Mouse (Mus musculus) midbrain, embryonic 11.5 days (tissue): ENCODE results near the gene Zpr1. TPM values are rescaled to one million over a fixed set of nuclear protein-coding genes. Genes with fewer than 3 reads are reported as not detected.

ENCODE experiments used
- ATAC-seq: fragments of 200-750 bp; cut with Nextera tagmentation; 2 replicates; pipeline ENCODE4 v1.8.0; 2017; ENCODE audit warnings: moderate TSS enrichment, moderate library complexity; ENCODE audit not compliant: low FRiP score
- DNase-seq: peaks from one replicate; pipeline ENCODE4 v3.0.0; 2015; ENCODE audit warnings: low spot score; ENCODE audit errors: missing footprints
- H3K27ac ChIP-seq: fragments of 300-500 bp; sonication (generic); 2 replicates; pipeline ENCODE4 v1.5.1; 2014; ENCODE audit warnings: low read depth, low read length
- H3K27me3 ChIP-seq: fragments of 300-500 bp; sonication (generic); 2 replicates; pipeline ENCODE4 v1.6.1; 2014; ENCODE audit warnings: mild to moderate bottlenecking, low read length, moderate library complexity, mixed read lengths; ENCODE audit not compliant: control insufficient read depth, insufficient read depth
- H3K36me3 ChIP-seq: fragments of 300-500 bp; sonication (generic); 2 replicates; pipeline ENCODE4 v1.6.1; 2014; ENCODE audit warnings: mild to moderate bottlenecking, low read length, moderate library complexity, mixed read lengths; ENCODE audit not compliant: control insufficient read depth, insufficient read depth
- H3K4me1 ChIP-seq: fragments of 300-500 bp; sonication (generic); 2 replicates; pipeline ENCODE4 v1.6.1; 2014; ENCODE audit warnings: low read length; ENCODE audit not compliant: control insufficient read depth, insufficient read depth
- H3K4me2 ChIP-seq: fragments of 300-500 bp; sonication (generic); 2 replicates; pipeline ENCODE4 v1.6.1; 2014; ENCODE audit warnings: mild to moderate bottlenecking, moderate library complexity
- H3K4me3 ChIP-seq: fragments of 300-500 bp; sonication (generic); 2 replicates; pipeline ENCODE4 v1.5.1; 2014; ENCODE audit warnings: low read depth, low read length
- H3K9ac ChIP-seq: fragments of 300-500 bp; sonication (generic); 2 replicates; pipeline ENCODE4 v1.6.1; 2014; ENCODE audit warnings: low read length
- H3K9me3 ChIP-seq: fragments of 300-500 bp; sonication (generic); 2 replicates; pipeline ENCODE4 v1.6.1; 2016; ENCODE audit warnings: low read length; ENCODE audit not compliant: control insufficient read depth
- WGBS: fragments of 180-500 bp; shearing (Covaris S2); extraction: QIAGEN DNeasy Blood & Tissue Kit; methylation state at CpG from one replicate; pipeline ENCODE4 v1.1.7; 2014; 5-methylcytosine and 5-hydroxymethylcytosine counted together
- polyA plus RNA-seq: library from polyadenylated mRNA; unstranded; fragments of >200 nt; fragmentation: Nextera tagmentation; extraction: Ambion mirVana; gene quantifications from 2 replicates; pipeline ENCODE4 v1.2.1, GENCODE M21; 2014

Zpr1 gene
- polyA plus RNA-seq: 59.3 and 62.0 TPM in 2 replicates

DNA sequence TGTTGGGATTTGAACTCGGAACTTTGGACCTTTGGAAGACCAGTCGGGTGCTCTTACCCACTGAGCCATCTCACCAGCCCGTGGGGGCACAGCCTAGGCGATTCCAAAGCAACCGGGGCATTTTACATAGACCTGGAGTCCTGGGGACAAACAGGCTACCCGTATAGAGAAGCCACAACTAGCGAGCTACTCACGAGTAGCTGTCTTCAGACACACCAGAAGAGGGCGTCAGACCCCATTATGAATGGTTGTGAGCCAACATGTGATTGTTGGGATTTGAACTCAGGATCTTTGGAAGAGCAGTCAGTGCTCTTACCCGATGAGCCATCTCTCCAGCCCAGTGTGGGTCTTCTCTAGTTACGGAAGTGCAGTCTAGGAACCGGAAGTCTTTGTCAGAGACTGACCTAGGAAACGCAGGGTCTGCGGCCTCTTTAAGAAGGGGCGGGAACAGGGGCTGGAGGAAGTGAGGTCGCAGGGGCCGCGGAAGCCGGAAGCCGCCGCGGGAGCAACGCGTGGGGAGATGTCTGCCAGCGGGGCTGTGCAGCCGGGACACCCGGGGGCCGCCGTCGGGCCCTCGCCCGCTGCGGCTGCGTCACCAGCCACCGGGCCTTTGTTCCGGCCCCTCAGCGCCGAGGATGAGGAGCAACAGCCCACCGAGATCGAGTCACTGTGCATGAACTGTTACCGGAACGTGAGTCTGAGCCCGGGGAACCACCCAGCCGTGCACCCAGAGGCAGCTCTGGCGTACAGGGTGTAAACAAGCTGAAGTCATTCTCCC, at the start of gene Zpr1:
Gene Zpr1, plus strand, starts transcription at position 388 of the 778 bp plus-strand sequence.
- ATAC-seq (peak; percentile 94), DNase-seq (peak; percentile 98)
- Histone ChIP-seq H3K36me3 (peaks cover 13% of the 10 kb centered on the region), H3K4me2 (peak within 1 kb of the TSS; percentile 90), H3K4me1 (peaks cover 6% of the 10 kb centered on the region), H3K4me3 (peak within 1 kb of the TSS; percentile 89), H3K9me3 (no peaks in the 10 kb centered on the region), H3K27ac (peak within 1 kb of the TSS; percentile 27; the same call in 1 of the 2 replicates), H3K9ac (peak within 1 kb of the TSS; percentile 71), H3K27me3 (peaks cover 3% of the 10 kb centered on the region)
- WGBS: 6% methylated on average over 43 of the region's 45 CpGs

DNA sequence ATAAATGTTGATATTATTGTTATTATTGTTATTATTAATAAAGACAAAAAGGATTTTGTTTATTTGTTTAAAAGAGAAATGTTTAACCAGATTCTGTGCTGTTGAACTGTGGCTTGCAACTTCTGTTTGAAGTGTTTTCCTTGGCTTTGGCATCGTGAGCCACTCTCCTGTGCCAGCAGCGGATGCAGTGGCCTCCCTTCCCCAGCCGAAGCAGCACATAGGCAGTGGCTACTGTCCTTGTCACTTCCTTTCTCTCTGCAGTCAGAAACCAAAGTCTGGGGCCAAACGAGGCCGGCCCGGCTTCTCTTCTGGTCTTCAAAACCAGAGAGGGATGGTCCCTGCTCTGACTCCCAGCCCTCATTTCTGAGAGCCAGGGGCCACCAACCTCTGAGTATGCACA, 49.8 kb upstream of the Zpr1 start:
- Histone ChIP-seq H3K36me3 (peaks cover 9% of the 10 kb centered on the region), H3K4me2 (no peak overlapping the region), H3K27me3 (no peaks in the 10 kb centered on the region), H3K9ac (no peak overlapping the region), H3K4me1 (no peaks in the 10 kb centered on the region), H3K9me3 (no peaks in the 10 kb centered on the region), H3K4me3 (no peak overlapping the region), H3K27ac (no peak overlapping the region)
- DNase-seq: no peak
- WGBS: 91% methylated on average over 6 of the region's 6 CpGs
- ATAC-seq: no peak

DNA sequence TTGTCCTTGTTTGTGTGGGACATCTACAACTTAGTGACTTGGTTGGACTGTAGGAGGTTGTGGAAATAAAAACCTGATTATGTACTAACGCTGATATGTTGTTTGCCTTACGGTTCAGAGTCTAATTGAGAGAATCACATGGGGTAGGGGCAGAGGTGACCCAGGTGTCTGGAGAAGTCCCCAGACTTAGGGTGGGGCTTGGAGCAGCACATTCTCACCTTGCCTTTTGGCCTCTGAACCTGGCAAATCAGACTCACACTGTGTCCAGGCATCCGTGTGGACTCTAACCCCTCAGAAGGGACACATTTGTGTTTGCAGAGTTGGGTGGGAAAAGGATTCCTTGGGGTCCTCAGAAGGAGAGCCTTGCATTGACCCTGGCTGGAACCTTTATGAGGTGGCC, 48.8 kb upstream of the Zpr1 start:
- no peaks in the 10 kb centered on the region for H3K9me3 ChIP-seq
- no peaks in the 10 kb centered on the region for H3K4me1 ChIP-seq
- H3K27me3 ChIP-seq: no peaks in the 10 kb centered on the region
- WGBS: 92% methylated on average over 3 of the region's 3 CpGs
- no peak for DNase-seq
- H3K9ac ChIP-seq: no peak overlapping the region
- ATAC-seq: no peak
- no peak overlapping the region for H3K4me3 ChIP-seq
- peaks cover 9% of the 10 kb centered on the region for H3K36me3 ChIP-seq
- H3K27ac ChIP-seq: no peak overlapping the region
- H3K4me2 ChIP-seq: no peak overlapping the region

DNA sequence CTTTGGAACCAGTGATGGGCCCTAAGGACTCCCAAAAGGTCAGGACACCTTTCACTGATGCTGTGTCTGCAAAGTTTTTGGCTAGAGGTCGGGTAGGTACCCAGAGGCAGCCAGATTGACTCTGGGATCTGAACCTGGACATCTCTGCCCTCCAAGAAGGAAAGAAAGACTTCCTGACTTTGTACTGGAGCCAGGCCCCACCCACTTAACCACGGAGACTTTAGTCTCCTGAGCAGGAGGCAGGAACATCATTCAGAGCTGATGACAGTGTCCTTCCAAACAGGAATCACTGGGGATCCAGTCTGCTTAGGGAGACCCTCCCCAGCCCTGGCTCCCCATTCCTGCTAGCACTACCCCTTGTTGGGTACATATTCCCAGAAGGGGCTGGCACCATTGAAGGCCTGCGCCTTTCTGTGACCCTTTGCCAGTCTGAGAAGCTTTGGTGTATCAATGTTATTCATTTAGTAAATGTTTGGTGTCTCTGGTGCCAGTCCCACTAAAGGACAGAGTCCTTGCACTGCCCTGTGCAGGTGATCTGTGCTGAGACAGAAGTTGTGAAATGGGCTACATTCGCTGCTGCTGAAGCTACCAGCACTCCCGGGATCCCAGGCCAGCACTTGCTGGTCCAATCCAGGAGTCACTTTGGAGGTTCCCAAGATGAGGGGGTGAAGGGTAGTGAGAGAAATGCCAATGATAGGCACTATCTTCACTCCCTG, 47.8 kb upstream of the Zpr1 start:
- 67% methylated on average over 5 of the region's 5 CpGs for WGBS
- H3K27me3 ChIP-seq: no peaks in the 10 kb centered on the region
- ATAC-seq: no peak

DNA sequence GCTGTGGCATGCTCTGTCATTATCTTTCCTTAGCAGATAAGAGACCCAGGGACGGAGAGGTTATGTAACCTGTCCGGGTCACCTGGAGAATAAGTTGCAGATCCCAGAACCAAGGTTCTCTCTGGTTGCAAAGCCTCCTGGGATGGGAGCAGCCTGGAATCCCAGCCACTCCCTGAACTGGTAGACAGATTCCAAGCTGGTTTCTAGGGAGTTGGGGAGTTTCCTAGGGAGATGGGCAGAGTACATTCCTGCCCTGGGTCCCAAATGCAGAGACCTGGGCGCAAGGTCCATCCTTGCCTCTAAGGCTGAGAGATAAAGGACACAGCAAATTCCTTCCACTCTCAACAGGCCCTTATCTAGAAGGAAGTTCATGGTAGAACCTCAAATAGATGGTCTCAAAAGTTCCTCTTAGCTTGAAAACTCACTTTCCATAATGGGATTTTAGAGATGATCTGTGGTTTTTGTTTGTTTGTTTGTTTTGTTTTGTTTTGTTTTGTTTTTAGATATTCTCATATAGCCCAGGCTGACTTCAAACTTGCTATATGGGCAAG, 45.7 kb upstream of the Zpr1 start:
- Histone ChIP-seq H3K9ac (no peak overlapping the region), H3K27ac (no peak overlapping the region), H3K36me3 (no peaks in the 10 kb centered on the region), H3K4me3 (no peak overlapping the region), H3K4me2 (no peak overlapping the region), H3K9me3 (no peaks in the 10 kb centered on the region), H3K4me1 (0 out of 2 replicates have a peak, but pooled peaks cover 4% of the 10 kb centered on the region), H3K27me3 (no peaks in the 10 kb centered on the region)
- no peak for DNase-seq
- no peak for ATAC-seq
- WGBS: 87% methylated on average over 3 of the region's 3 CpGs

More for the DNA sequence above, 47.8 kb upstream of the Zpr1 start:
- no peak overlapping the region for H3K4me2 ChIP-seq
- no peak overlapping the region for H3K27ac ChIP-seq
- 0 out of 2 replicates have a peak, but pooled peaks cover under 1% of the 10 kb centered on the region for H3K4me1 ChIP-seq
- H3K36me3 ChIP-seq: peaks cover 9% of the 10 kb centered on the region
- H3K9ac ChIP-seq: no peak overlapping the region
- no peak overlapping the region for H3K4me3 ChIP-seq
- no peak for DNase-seq
- H3K9me3 ChIP-seq: no peaks in the 10 kb centered on the region

DNA sequence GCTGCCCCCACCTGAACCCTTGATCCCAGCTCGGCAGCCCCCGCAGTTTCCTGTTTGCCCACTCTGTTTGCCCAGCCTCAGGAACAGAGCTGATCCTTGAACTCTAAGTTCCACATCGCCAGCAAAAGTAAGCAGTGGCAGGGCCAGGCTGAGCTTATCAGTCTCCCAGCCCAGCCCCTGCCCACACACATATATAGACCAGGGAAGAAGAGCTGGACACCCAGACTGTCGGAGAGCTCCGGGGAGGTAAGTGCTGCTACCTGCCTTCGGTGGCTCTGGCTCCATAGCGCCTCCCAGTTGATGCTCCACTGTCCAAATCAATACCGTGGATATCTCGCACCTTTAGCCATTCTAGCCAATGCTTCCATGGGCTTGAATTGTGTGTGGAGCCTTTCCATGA, 44.4 kb upstream of the Zpr1 start, which contains the start of gene Apoa1:
Gene Apoa1, plus strand, starts transcription at position 90 of the 400 bp plus-strand sequence.
- H3K4me2 ChIP-seq: no peak within 1 kb of the TSS
- no peak for ATAC-seq
- no peak within 1 kb of the TSS for H3K27ac ChIP-seq
- WGBS: 65% methylated on average over 9 of the region's 9 CpGs
- H3K9me3 ChIP-seq: no peaks in the 10 kb centered on the region
- H3K4me1 ChIP-seq: 0 out of 2 replicates have a peak, but pooled peaks cover 4% of the 10 kb centered on the region
- no peak within 1 kb of the TSS for H3K9ac ChIP-seq
- no peaks in the 10 kb centered on the region for H3K36me3 ChIP-seq
- no peak within 1 kb of the TSS for H3K4me3 ChIP-seq
- H3K27me3 ChIP-seq: no peaks in the 10 kb centered on the region
- DNase-seq: no peak

DNA sequence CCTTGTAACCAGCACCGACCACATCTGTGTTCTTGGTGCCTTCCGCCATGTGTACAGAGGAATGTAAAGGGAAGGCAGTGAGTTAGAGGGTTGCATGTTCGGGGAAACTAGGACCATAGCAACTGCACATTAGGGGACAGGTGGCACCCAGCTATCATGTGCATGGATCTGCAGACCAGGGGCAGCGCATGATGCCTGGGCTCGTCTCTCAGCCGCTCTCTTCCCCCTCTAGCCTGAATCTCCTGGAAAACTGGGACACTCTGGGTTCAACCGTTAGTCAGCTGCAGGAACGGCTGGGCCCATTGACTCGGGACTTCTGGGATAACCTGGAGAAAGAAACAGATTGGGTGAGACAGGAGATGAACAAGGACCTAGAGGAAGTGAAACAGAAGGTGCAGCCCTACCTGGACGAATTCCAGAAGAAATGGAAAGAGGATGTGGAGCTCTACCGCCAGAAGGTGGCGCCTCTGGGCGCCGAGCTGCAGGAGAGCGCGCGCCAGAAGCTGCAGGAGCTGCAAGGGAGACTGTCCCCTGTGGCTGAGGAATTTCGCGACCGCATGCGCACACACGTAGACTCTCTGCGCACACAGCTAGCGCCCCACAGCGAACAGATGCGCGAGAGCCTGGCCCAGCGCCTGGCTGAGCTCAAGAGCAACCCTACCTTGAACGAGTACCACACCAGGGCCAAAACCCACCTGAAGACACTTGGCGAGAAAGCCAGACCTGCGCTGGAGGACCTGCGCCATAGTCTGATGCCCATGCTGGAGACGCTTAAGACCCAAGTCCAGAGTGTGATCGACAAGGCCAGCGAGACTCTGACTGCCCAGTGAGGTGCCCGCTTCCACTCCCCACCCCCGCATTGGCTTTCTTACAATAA, 43.1 kb upstream of the Zpr1 start:
- WGBS: 13% methylated on average over 37 of the region's 37 CpGs
- Histone ChIP-seq H3K9me3 (no peaks in the 10 kb centered on the region), H3K4me1 (0 out of 2 replicates have a peak, but pooled peaks cover 4% of the 10 kb centered on the region), H3K27me3 (no peaks in the 10 kb centered on the region), H3K4me3 (peak overlapping the region; percentile 44), H3K9ac (peak overlapping the region; percentile 66), H3K36me3 (no peaks in the 10 kb centered on the region), H3K4me2 (peak overlapping the region; percentile 79), H3K27ac (no peak overlapping the region)
- ATAC-seq: peak; percentile 90
- DNase-seq: peak; percentile 97

DNA sequence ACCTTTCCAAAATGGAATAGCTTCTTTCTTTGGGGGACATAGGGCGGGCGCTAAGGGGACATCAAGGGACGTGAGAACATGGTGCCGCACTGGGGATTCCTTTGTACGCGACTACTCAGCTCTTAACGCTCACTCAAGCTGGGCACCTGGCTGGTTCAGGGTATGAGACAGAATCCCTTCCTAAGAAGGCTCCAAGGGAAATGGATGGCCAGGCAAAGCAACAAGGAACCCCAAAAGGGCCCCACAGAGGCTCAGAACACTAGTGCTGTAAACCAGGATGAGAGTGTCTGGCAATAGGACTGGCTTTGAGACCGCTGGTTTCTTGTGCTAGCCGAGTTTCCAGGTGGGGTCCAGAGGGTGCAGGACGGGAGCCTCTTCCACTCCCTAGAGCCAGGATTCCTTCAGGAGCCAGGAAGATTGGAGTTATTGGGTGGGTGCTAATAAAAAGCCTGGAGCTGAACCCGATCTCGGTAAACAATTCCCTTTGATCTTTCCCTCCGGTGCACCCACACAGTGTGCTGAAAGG, 42.4 kb upstream of the Zpr1 start:
- peak overlapping the region; percentile 66 for H3K9ac ChIP-seq
- DNase-seq (peak; percentile 92), ATAC-seq (0 out of 2 replicates have a peak, but pooled peaks have one; percentile 11)
- H3K4me2 ChIP-seq: peak overlapping the region; percentile 79
- peak overlapping the region; percentile 44 for H3K4me3 ChIP-seq
- H3K9me3 ChIP-seq: no peaks in the 10 kb centered on the region
- no peaks in the 10 kb centered on the region for H3K36me3 ChIP-seq
- H3K27me3 ChIP-seq: no peaks in the 10 kb centered on the region
- H3K4me1 ChIP-seq: 0 out of 2 replicates have a peak, but pooled peaks cover 4% of the 10 kb centered on the region
- 18% methylated on average over 13 of the region's 13 CpGs for WGBS
- no peak overlapping the region for H3K27ac ChIP-seq
